Mouse (Mus musculus) liver, postnatal 0 days (tissue): ENCODE measurements at regions not wholly inside any gene's neighbourhood (a gene's known extent, or its start where the extent isn't known, plus 50 kb on each side); places are given as distances from the start of the nearest gene placed in this dataset.

Experiments used
- ATAC-seq: fragments of 200-750 bp; cut with Nextera tagmentation; 2 replicates; pipeline ENCODE4 v1.8.0; 2017; ENCODE audit warnings: mild to moderate bottlenecking, moderate library complexity
- DNase-seq: peaks from one replicate; pipeline ENCODE4 v3.0.0-alpha.2; 2016
- H3K27ac ChIP-seq: fragments of 300-500 bp; sonication (generic); 2 replicates; pipeline ENCODE4 v1.5.1; 2014; ENCODE audit warnings: antibody characterized with exemption, moderate library complexity, mild to moderate bottlenecking, low read depth
- H3K27me3 ChIP-seq: fragments of 300-500 bp; sonication (generic); 2 replicates; pipeline ENCODE4 v1.6.1; 2014; ENCODE audit warnings: low read length, control low read depth, mixed read lengths; ENCODE audit not compliant: insufficient read depth
- H3K36me3 ChIP-seq: fragments of 300-500 bp; sonication (generic); replicated peaks from 2 replicates; pipeline ENCODE4 v1.6.1; 2014; ENCODE audit warnings: mild to moderate bottlenecking, control low read depth, low read length, moderate library complexity, mixed read lengths; ENCODE audit not compliant: insufficient read depth
- H3K4me1 ChIP-seq: fragments of 300-500 bp; sonication (generic); 2 replicates; pipeline ENCODE4 v1.6.1; 2014; ENCODE audit warnings: antibody characterized with exemption, mild to moderate bottlenecking, control low read depth; ENCODE audit not compliant: insufficient read depth
- H3K4me2 ChIP-seq: fragments of 300-500 bp; sonication (generic); 2 replicates; pipeline ENCODE4 v1.6.1; 2014; ENCODE audit warnings: low read depth, mild to moderate bottlenecking, low read length, moderate library complexity, mixed read lengths
- H3K4me3 ChIP-seq: fragments of 300-500 bp; sonication (generic); 2 replicates; pipeline ENCODE4 v1.5.1; 2014; ENCODE audit warnings: low read depth, low read length
- H3K9ac ChIP-seq: fragments of 300-500 bp; sonication (generic); replicated peaks from 2 replicates; pipeline ENCODE4 v1.6.1; 2014; ENCODE audit warnings: mild to moderate bottlenecking, moderate library complexity
- H3K9me3 ChIP-seq: fragments of 300-500 bp; sonication (generic); 2 replicates; pipeline ENCODE4 v1.6.1; 2016; ENCODE audit warnings: mild to moderate bottlenecking, control low read depth, low read length, mixed read lengths
- CTCF ChIP-seq: sonication (generic); IDR thresholded peaks from 2 replicates; pipeline ENCODE4 v1.5.1; 2016; ENCODE audit warnings: antibody characterized with exemption, low read depth
- EP300 ChIP-seq: IDR thresholded peaks from 2 replicates; pipeline ENCODE4 v1.6.1; 2016; ENCODE audit warnings: antibody characterized with exemption, low read depth, mild to moderate bottlenecking
- WGBS: fragments of 180-500 bp; shearing (Covaris S2); extraction: QIAGEN DNeasy Blood & Tissue Kit; methylation state at CpG from one replicate; pipeline ENCODE4 v1.1.7; 2014; ENCODE audit not compliant: insufficient replicate concordance; 5-methylcytosine and 5-hydroxymethylcytosine counted together

DNA sequence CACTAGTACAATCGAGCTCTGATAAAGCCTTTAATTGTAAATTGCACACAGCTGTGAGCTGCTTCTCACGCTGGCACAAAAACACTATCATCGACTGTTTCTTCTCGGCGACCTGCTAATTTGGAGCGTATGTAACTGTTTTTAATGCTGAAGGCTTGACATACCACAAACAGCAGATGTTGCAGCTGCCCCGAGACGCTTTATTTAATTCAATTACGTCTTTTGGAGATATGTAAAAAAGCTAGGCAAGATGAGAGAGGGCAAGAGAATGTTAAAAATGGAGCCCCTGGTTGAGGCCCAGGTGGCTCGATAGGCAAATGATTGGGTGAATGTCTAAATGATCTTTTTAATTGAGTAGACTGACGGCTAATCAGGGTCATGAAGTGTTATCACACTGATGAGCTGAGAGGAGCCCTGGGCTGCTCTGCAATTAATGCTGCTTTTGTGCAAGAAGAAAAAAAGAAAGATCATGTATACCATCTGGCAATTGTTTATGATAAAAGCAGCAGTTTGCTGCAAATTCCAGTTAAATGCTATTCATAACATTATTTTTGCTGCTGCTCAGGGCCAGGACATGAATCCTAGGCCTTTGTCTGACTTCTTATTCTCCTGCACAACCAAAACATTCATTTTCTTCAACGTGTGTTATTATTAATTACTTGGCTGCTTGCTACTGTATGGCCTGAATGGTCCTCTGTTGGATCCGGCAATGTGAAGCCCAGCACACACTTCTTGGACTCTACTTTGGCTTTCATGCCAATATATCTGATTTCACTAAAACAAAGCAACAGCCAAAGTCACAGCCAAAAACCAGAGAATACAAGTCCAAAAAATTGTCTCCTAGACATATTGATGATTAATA lies 522.4 kb downstream of the Etv1 start:
- no peak for ATAC-seq
- H3K27ac ChIP-seq = no peak overlapping the region
- TF ChIP-seq CTCF (no peak), EP300 (no peak)
- 64% methylated on average over 13 of the region's 13 CpGs for WGBS
- H3K9ac ChIP-seq = no peak overlapping the region
- DNase-seq = no peak
- no peaks in the 10 kb centered on the region for H3K4me1 ChIP-seq
- no peaks in the 10 kb centered on the region for H3K9me3 ChIP-seq
- H3K27me3 ChIP-seq = no peaks in the 10 kb centered on the region
- no peaks in the 10 kb centered on the region for H3K36me3 ChIP-seq
- H3K4me2 ChIP-seq = no peak overlapping the region
- no peak overlapping the region for H3K4me3 ChIP-seq

DNA sequence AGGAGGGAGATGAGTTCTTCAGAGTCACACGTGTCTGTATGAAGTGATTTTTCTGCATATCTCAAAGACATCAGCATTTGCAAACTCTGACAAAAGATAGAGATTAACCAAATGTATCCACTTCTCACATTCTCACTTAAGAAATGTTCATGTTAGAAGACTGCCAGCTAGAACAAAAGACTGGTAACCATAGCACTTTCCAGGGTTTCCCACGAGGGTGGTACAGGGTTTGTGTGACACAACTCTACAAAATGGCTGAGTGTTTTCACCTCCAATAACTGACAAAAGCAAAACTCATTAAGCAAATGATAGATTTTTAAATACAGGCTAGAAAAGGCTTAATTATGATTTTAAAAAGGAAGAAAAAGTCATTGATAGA lies 523.0 kb downstream of the Etv1 start:
- Histone ChIP-seq H3K4me2 (no peak overlapping the region), H3K4me1 (no peaks in the 10 kb centered on the region), H3K27ac (no peak overlapping the region), H3K9me3 (no peaks in the 10 kb centered on the region), H3K4me3 (no peak overlapping the region), H3K36me3 (no peaks in the 10 kb centered on the region), H3K27me3 (no peaks in the 10 kb centered on the region), H3K9ac (no peak overlapping the region)
- no peak for ATAC-seq
- no peak for DNase-seq
- no peak for TF ChIP-seq CTCF
- no peak for TF ChIP-seq EP300
- 61% methylated on average over 2 of the region's 2 CpGs for WGBS

DNA sequence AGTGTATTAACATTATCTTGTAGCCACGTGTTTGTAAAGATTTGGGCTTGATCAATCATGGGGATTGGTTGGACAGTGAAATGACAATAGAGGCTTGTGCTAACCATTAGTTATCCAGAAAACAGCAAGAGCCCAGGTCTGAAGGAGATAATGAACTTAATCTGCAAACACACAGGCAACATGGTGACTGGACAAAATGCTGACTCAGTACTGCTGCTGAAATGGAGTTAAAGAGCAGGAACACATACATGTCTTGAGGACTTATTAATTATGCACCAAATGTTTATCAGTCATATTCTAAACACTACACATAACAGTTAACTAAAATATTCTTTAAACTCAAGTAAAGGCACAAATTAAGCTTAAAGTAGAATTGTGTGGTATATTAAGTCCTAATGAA lies 528.6 kb downstream of the Etv1 start:
- Histone ChIP-seq H3K36me3 (no peaks in the 10 kb centered on the region), H3K4me2 (no peak overlapping the region), H3K9ac (no peak overlapping the region), H3K9me3 (no peaks in the 10 kb centered on the region), H3K4me3 (no peak overlapping the region), H3K4me1 (no peaks in the 10 kb centered on the region), H3K27me3 (no peaks in the 10 kb centered on the region), H3K27ac (no peak overlapping the region)
- TF ChIP-seq CTCF (no peak), EP300 (no peak)
- DNase-seq = no peak
- ATAC-seq = no peak
- WGBS = 31% methylated on average over 1 of the region's 1 CpGs

GRCm38 (mm10) chr12:39309905-39310304 lies 530.7 kb downstream of the Etv1 start:
- Histone ChIP-seq H3K27ac (no peak overlapping the region), H3K27me3 (no peaks in the 10 kb centered on the region), H3K4me2 (no peak overlapping the region), H3K36me3 (no peaks in the 10 kb centered on the region), H3K9ac (no peak overlapping the region), H3K4me1 (no peaks in the 10 kb centered on the region), H3K4me3 (no peak overlapping the region), H3K9me3 (no peaks in the 10 kb centered on the region)
- WGBS = 74% methylated on average over 3 of the region's 3 CpGs
- TF ChIP-seq EP300 (no peak), CTCF (no peak)
- DNase-seq (no peak), ATAC-seq (no peak)

DNA sequence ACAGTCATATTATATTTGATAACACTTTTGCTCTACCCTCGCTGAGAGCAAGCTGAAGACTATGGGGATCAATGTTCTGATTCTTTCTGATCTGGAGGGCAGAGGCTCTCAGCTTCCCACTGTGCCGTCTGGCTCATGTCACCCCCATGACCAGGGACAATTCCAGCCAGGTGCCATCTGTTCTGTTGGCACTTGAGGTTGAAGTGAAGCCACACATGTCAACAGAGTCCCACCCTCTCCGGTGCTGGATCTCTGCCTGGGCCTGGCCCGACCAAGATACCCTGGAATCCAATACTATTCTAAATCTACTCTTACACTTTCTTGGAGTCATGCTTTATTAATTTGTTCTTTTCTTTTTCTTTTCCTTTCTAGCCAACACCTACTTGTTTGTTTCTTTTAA lies 538.0 kb downstream of the Etv1 start:
- Histone ChIP-seq H3K27me3 (no peaks in the 10 kb centered on the region), H3K36me3 (no peaks in the 10 kb centered on the region), H3K4me1 (no peaks in the 10 kb centered on the region), H3K9ac (no peak overlapping the region), H3K9me3 (no peaks in the 10 kb centered on the region), H3K4me2 (no peak overlapping the region), H3K27ac (no peak overlapping the region), H3K4me3 (no peak overlapping the region)
- DNase-seq (no peak), ATAC-seq (no peak)
- TF ChIP-seq EP300 (no peak), CTCF (no peak)
- 73% methylated on average over 4 of the region's 4 CpGs for WGBS

DNA sequence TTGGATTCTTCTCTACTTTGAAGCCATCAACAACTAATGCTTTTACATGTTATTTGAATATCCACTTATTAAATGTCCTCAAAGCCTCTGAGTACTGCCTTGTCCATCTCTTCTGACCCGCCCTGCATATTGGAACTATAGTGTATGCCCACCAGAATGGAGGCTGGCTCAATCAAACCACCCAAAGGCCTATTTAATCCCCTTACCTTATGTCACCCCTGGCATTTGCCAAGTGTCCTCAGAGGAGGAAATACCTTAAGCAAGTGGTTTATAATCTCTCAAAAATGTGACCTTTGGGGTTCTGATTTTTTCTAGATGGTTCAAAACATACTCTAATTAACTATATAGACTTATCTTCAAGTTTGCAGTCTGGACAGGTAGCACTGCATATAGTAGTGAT lies 542.3 kb downstream of the Etv1 start:
- Histone ChIP-seq H3K9ac (no peak overlapping the region), H3K4me3 (no peak overlapping the region), H3K9me3 (no peaks in the 10 kb centered on the region), H3K36me3 (no peaks in the 10 kb centered on the region), H3K4me2 (no peak overlapping the region), H3K4me1 (no peaks in the 10 kb centered on the region), H3K27me3 (no peaks in the 10 kb centered on the region), H3K27ac (no peak overlapping the region)
- DNase-seq (no peak), ATAC-seq (no peak)
- TF ChIP-seq CTCF (no peak), EP300 (no peak)
- 68% methylated on average over 1 of the region's 1 CpGs for WGBS

DNA sequence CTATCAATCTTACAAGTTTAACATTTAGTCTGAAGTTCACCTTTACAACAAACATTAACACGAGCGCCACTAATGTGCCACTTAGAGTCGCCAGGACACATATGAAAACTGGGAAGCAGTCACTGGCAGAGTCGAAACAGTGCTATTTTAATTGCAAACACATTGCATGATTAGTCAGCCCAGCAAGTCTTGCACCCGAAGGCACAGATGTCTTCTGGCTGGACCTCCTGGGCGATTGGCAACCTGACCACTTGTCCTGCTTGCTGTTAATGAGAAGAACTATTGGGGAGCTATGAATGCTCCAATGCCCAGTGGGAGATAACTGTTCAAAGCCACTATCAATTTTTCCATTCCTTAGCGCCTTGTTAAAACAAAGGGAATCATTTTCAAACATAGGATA lies 547.0 kb downstream of the Etv1 start:
- no peaks in the 10 kb centered on the region for H3K27me3 ChIP-seq
- H3K4me1 ChIP-seq = no peaks in the 10 kb centered on the region
- H3K9ac ChIP-seq = no peak overlapping the region
- H3K9me3 ChIP-seq = no peaks in the 10 kb centered on the region
- 69% methylated on average over 7 of the region's 7 CpGs for WGBS
- no peak overlapping the region for H3K27ac ChIP-seq
- TF ChIP-seq CTCF = no peak
- TF ChIP-seq EP300 = no peak
- no peak overlapping the region for H3K4me2 ChIP-seq
- H3K36me3 ChIP-seq = no peaks in the 10 kb centered on the region
- no peak for ATAC-seq
- no peak for DNase-seq
- H3K4me3 ChIP-seq = no peak overlapping the region
